Comparison of ENCODE assay signal across 11 mouse cellular contexts in the genomic region with DNA sequence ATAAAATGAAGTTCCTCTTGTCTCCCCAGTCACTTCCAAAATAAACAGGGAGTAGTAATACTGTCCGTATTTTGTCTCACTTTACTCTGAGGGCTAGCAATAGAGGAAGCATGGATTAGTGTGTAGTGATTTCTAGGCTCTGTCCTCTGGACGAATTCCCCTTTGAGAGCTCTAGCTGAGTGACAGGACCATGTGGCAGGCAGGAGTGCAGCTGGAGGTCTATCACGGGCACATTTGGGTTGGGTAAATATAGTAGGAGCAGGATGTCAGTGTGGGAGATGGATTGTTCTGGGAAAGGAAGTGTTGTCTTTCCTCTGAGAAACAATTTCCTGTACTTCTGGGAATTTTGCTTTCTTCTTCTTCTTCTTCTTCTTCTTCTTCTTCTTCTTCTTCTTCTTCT. TPM values are rescaled to one million over a fixed set of nuclear protein-coding genes. Genes with fewer than 3 reads are reported as not detected.
A peak's percentile ranks its signal among the peaks of the same experiment; 100 is the strongest.
DNase-seq lines count a peak whose midpoint lies in the region; ATAC-seq and TF ChIP-seq lines count a peak whose summit lies in the region.
"Had no signal": no experiment of that assay in that cellular context is flagged by ENCODE, and none has a peak within 500 bp of the region (broad histone marks: within the 10 kb centered on the region; RNA-seq: fewer than 3 reads in every experiment).

No protein-coding gene starts in this region.

- no peak overlapping the region for H3K4me3 ChIP-seq in kidney, adult 2 months (ENCODE audit: insufficient read depth, low read depth, low read length)
- H3K4me3 ChIP-seq in forebrain, postnatal 0 days (ENCODE audit: low read depth, low read length): no peak overlapping the region

- H3K4me2 ChIP-seq in forebrain, postnatal 0 days (ENCODE audit: low read depth): no peak overlapping the region

- no peak for TF ChIP-seq POLR2A in kidney, adult 2 months (IDR thresholded peaks at IDR 0.05; ENCODE audit: low read depth, low read length)

- H3K27me3 ChIP-seq in kidney, adult 2 months (replicated peaks; ENCODE audit: control insufficient read depth, insufficient read depth, low read length): no peaks in the 10 kb centered on the region
- no peaks in the 10 kb centered on the region for H3K27me3 ChIP-seq in forebrain, postnatal 0 days (ENCODE audit: insufficient read depth, low read length)

- no peak for TF ChIP-seq CTCF in kidney, adult 2 months (conservative IDR thresholded peaks at IDR 0.05; ENCODE audit: insufficient read depth, insufficient read length, low read depth, low read length)
- TF ChIP-seq CTCF in forebrain, postnatal 0 days (IDR thresholded peaks at IDR 0.05; ENCODE audit: low read depth): no peak

- no peaks in the 10 kb centered on the region for H3K36me3 ChIP-seq in kidney, adult 2 months (ENCODE audit: control insufficient read depth, insufficient read depth, low read length)
- H3K36me3 ChIP-seq in forebrain, postnatal 0 days (ENCODE audit: insufficient read depth): 0 out of 2 replicates have a peak, but pooled peaks cover 5% of the 10 kb centered on the region

- WGBS in kidney, adult 2 months: 37% methylated on average over 3 of the region's 3 CpGs
- 53% methylated on average over 3 of the region's 3 CpGs for WGBS in forebrain, postnatal 0 days

- no peak for ATAC-seq in forebrain, postnatal 0 days
- ATAC-seq: intestine, embryonic 16.5 days had no signal

- peaks cover 6% of the 10 kb centered on the region; the same call in 1 of the 2 replicates for H3K4me1 ChIP-seq in kidney, adult 2 months (ENCODE audit: control insufficient read depth, insufficient read depth, low read length)
- H3K4me1 ChIP-seq in forebrain, postnatal 0 days (ENCODE audit: insufficient read depth): no peaks in the 10 kb centered on the region

- no peak overlapping the region for H3K9ac ChIP-seq in forebrain, postnatal 0 days

- no peaks in the 10 kb centered on the region for H3K9me3 ChIP-seq in forebrain, postnatal 0 days (ENCODE audit: low read length)

- peak overlapping the region; percentile 28; the same call in 1 of the 2 replicates for H3K27ac ChIP-seq in kidney, adult 2 months (ENCODE audit: insufficient read depth, low read depth, low read length)
- H3K27ac ChIP-seq in forebrain, postnatal 0 days (ENCODE audit: low read depth, low read length): no peak overlapping the region

- DNase-seq in kidney, adult 2 months: peak; percentile 20
- DNase-seq in kidney, adult 11 months: no peak
- peak; percentile 46 for DNase-seq in embryo, embryonic 10 days (ENCODE audit: low spot score)
- DNase-seq in heart, adult 8-10 months (ENCODE audit: low spot score): peak; percentile 47
- DNase-seq in layer of hippocampus, adult 9-11 months: peak; percentile 44
- DNase-seq in cerebellum, postnatal 36 days: no peak
- no peak for DNase-seq in forebrain, postnatal 0 days
- no peak for DNase-seq in c-Kit-positive CD71-positive TER-119-positive erythroid progenitor cells, embryonic 14.5 days (ENCODE audit: low spot score)
- DNase-seq: liver had no signal

RNA-seq across cellular contexts. Expression of gene Gbf1, which starts 34.3 kb away (rescaled TPM):
- 60.8 and 64.7 TPM in 2 replicates for polyA plus RNA-seq in kidney, adult 2 months (2012; rRNA removed)
- 10 to 100 TPM; 37.7 to 45.6 (median 41.9) TPM for total RNA-seq in heart, adult 8-10 months (2022)
- total RNA-seq in forebrain, postnatal 0 days (2014; rRNA removed): 44.9 and 54.4 TPM in 2 replicates
- 29.7 and 41.9 TPM in 2 replicates for polyA plus RNA-seq in forebrain, postnatal 0 days (2015; fragmentation: Nextera tagmentation; extraction: Ambion mirVana)

RNA-seq across cellular contexts. Expression of gene Pitx3, which starts 38.5 kb away (rescaled TPM):
- polyA plus RNA-seq in kidney, adult 2 months (2012; rRNA removed): 0.05 TPM in 1 of 2 replicates, not detected in the other
- 1 to 10 TPM in 2 of 4 experiments, under 1 TPM in 2; 0.34 to 1.7 (median 1.1) TPM for total RNA-seq in heart, adult 8-10 months (2022)
- total RNA-seq in forebrain, postnatal 0 days (2014; rRNA removed): 0.31 TPM in 1 of 2 replicates, not detected in the other
- 0.41 TPM in 1 of 2 replicates, not detected in the other for polyA plus RNA-seq in forebrain, postnatal 0 days (2015; fragmentation: Nextera tagmentation; extraction: Ambion mirVana)
- total RNA-seq: granulocyte monocyte progenitor cell, adult 5-6 weeks had no signal
- polyA plus RNA-seq: intestine, embryonic 16.5 days had no signal

RNA-seq across cellular contexts. Expression of gene Elovl3, which starts 54.9 kb away (rescaled TPM):
- polyA plus RNA-seq in kidney, adult 2 months (2012; rRNA removed): 1.4 and 3.4 TPM in 2 replicates
- total RNA-seq in heart, adult 8-10 months (2022): under 1 TPM in 1 of 4 experiments, not detected in 3; 0.19 TPM
- not detected in 2 replicates for total RNA-seq in forebrain, postnatal 0 days (2014; rRNA removed)
- polyA plus RNA-seq in forebrain, postnatal 0 days (2015; fragmentation: Nextera tagmentation; extraction: Ambion mirVana): 0.11 TPM in 1 of 2 replicates, not detected in the other
- total RNA-seq: granulocyte monocyte progenitor cell, adult 5-6 weeks had no signal
- polyA plus RNA-seq: intestine, embryonic 16.5 days had no signal

Comparison
In these comparisons a context has a peak if more than half of its experiments do, and no peak if none do; other contexts are left out.
1. DNase-seq: peak in kidney, adult 2 months (single experiment), embryo, embryonic 10 days (single experiment), heart, adult 8-10 months (single experiment) and layer of hippocampus, adult 9-11 months (single experiment); none in kidney, adult 11 months (single experiment), cerebellum, postnatal 36 days (0 of 2), forebrain, postnatal 0 days (single experiment) and c-Kit-positive CD71-positive TER-119-positive erythroid progenitor cells, embryonic 14.5 days (single experiment).